Mouse (Mus musculus): ENCODE results near the gene Csnk1e.

The Csnk1e gene

DNA sequence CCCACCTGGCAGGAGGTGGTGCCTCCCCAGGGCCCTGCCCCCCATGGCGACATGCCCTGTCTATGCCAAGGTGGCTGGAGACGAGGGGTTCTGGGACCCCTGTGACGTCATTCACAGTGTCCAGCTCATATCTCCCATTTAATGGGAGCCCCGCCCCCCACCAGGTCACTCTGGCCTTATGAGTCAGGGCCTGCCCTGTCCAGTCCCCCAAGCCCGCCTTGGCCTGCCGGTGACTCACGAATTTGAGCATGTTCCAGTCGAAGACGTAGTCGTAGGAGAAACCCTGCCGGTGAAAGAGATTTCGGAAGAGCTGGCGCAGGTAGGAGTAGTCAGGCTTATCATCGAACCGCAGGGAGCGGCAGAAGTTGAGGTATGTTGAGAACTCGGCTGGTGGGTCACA is 30.8 kb downstream of the Csnk1e start:
- DNase-seq (ENCODE audit: low spot score) = no peak

DNA sequence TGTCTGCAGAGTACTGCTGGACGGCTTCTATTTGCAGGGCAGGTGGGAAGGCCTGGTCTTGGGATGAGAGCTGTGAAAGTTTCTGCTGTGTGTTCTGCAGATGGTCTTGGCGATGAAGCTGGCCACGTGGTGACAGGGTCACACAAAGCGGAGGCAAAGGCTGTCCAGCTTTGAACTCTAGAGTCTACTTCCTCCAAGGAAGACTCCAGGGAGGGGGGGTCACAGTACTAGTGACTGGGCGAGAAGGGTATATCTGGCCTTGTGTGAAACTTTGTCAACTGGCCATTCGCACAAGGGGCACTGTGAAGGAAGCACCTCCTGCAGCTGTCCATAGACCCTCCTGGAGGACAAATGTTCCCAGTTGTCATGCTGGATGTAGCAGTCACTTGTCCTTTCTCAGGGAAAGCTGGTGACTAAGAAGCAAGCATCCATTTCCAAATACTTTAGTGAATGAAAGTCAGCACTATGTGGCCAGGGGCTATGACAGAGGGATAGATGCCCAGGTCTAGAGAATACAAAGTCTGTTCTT is 32.6 kb downstream of the Csnk1e start:
- DNase-seq (ENCODE audit: low spot score) = no peak

DNA sequence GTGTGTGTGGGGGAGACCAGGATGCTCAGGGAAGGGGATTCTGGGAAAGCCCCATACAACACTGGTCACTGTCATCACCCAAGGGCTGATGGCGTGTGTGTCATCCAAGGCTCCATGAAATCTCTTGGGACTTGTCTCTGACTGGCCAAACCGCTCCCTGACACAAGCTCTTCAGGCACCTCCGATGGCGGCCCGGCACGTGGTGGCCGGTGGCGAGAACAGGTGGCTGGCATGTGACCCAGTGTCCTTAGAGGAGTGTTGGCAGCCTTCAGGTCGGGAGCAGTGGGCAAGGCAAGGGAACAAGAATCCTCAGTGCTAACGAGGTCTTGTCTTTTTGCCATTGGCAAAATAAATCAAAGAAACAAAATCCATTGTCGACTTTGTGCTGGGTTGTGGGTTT is 36.7 kb downstream of the Csnk1e start:
- DNase-seq (ENCODE audit: low spot score) = no peak

DNA sequence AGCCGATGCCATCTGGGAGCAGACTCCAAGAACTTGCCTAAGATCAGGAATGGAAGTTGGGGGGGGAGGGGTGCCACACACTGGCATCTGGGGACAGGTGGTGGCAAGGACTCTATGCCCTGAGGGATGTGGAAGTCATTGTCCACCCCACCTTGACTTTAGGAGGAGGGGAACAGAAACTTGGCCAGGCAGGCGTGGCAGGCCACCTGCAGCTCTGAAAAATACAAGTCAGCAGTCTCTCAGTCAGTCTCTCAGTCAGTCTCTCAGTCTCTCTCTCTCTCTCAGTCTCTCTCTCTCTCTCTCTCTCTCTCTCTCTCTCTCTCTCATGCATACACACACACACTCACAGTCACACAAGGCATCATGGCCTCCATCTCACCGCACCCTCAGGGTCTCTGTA is 37.1 kb downstream of the Csnk1e start:
- no peak for DNase-seq (ENCODE audit: low spot score)

DNA sequence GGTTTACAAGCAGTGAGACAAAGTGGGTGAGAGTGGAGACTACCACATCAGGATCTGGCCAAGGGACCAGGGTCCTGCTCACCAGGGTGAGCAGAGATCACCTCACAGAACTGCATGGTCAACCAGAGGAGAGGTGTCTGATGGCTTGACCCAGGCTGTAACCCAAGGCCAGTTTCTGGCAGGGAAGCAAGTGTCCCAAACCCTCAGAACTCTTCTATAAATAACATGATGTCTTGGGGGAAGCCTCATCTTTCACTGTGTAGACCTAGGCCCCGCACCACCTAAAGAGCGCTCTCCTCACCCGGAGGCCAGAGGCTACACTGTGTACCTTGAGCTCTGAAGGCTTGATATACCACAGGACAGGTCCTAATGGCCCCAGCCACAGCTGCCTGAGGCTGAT is 38.0 kb downstream of the Csnk1e start:
- no peak for DNase-seq (ENCODE audit: low spot score)

DNA sequence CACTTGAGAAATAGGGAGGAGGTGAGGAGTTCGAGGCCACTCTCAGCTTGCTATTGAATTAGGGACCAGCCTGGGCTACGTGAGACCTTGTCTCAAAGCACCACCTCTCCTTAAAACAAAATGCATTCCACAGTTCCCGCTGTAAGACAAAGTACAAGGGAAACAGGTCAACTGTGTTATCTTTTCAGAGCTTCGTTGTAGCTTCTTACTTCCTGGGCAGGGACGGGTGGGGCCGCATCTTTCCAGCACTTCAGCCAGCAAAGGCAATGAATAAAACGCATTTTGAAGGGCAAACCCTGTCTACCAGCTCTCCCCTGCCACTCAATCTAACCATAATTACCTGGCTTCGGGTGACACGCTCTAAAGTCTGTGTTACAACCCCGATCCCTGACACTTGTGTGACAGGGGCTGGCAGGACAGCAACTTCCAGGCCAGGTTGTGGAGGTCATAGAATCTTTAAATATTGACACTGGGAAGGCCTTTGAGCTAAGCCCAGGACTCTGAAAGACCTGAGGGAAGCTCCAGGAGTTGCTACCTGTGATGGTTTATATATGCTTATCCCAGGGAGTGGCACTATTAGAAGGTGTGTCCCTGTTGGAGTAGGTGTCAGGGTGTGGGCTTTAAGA is 38.8 kb downstream of the Csnk1e start:
- no peak for DNase-seq (ENCODE audit: low spot score)

DNA sequence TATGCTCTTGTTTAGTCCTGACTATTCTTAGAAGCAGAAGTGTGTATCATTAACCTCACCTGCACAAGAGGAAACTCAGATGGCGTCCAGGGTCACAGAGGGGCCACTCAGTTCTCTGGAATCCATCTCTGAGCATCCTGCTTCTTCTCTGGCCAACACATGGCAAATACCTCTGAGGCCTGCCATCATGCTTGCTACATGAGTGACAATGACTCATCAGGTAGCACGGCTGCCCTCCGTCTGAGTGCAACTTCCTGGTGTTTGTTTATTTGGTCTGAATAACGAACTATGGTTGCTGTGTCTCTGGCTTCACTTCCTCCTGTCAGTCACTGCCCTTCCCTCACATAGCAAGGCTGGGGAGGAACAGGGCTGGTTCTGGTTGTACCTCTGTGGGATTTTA is 40.9 kb downstream of the Csnk1e start:
- no peak for DNase-seq (ENCODE audit: low spot score)

DNA sequence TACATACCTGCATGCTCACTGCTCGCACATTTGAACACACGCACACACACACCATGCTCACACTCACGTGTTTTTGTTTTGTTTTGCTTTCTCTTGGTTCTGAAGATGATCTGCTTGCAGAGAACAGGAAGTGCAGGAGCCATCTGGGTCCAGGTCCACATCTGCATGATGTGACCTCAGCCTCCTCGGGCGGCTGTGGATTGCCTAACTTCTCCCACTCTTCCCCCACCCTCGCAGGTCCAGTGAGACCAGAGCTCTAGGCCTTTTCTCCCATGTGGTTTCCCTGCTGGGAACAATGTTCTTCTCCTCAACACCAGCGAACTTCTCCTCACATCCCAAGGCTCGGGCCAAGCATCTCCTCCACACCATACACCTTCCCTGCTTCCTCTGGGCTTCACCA is 41.6 kb downstream of the Csnk1e start:
- no peak for DNase-seq (ENCODE audit: low spot score)

DNA sequence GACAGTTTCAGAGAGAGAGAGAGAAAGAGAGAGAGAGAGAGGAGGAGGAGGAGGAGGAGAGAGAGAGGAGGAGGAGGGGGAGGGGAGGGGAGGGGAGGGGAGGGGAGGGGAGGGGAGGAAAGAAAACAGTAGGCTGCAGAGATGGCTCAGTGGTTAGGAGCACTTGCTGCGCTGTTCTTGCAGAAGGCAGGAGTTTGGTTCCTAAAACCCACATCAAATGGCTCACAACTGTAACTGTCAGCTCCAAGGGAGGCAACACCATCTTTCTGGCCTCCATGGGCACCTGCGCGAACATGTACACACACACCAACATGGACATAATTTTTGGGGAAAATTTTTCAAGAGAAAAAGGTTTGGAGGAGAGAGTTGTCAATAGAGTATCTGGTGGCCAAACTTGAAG is 42.2 kb downstream of the Csnk1e start:
- no peak for DNase-seq (ENCODE audit: low spot score)

DNA sequence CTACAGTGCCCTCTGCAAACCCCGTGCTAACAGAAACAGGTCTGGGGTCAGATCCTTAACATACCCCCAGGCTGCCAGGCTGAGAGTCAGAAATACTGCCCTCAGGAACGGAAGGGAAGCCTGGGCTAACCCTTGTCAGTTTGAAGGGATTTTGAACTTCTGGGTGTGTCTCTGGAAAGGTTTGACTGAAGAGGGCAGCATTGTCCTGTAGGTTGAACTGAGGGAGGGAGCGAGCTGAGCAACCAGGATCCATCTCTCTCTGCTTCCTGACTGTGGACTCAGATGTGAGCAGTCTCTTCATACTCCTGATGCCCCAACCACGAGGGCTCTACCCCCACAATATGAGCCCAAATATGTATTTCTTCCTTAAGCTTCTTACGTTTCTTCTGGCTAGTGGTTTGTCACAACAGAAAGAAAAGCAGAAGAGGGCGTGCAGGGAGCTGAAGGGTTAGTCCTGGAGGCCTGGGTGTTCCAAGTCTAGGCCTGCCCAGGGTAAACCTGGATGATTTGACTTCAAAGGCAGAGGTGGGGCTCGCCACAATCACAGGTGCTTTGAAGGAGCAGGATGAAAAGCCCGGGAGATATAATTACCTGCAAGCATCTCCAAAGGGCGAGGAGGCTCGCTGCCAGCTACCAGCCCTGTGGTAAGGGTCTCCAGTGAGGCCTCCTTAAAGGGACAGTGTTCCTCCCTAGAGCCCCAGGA is 43.9 kb downstream of the Csnk1e start:
- no peak for DNase-seq (ENCODE audit: low spot score)

DNA sequence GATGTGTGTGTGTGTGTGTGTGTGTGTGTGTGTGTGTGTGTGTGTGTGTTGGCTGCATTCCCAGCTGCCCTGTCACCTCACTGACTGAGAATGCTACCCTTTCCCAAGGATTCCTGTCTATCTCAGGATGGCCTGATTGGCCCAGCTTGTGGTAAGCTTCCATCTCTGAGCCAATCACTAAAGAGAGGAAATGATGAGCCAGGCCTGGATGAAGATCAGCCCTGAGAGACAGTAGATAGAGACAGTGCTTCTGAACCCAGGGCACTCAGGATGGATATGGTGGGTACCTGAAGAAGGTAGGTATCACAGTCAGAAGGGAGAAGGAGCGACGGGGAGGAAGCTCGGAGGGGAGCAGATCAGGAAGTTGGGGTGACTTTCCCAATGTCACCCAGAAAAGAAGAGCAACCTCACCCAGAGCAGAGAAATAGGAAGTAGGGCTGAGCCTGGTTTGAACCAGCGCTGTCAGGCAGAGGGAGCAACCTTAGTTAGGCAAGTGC is 46.2 kb downstream of the Csnk1e start:
- DNase-seq (ENCODE audit: low spot score) = no peak

DNA sequence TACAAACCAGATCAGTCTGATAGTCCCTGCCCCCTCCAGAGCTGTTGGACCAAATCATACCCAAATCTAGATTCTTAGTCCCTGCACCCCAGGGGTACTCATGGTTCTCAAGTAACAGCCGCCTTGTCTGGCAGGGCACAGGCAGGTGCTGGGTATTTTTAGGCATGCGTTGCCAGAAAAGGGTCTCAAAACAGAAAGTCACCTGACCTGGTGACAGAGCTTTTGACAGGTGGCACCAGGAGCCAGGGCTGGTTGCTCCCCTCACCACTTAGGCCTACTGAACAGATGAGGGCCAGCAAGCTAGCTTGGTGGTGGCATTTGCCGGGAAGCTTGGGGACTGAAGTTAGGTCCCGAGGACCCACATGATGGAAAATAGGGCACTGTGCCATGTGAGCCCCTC is 48.8 kb downstream of the Csnk1e start:
- DNase-seq (ENCODE audit: low spot score) = no peak

DNA sequence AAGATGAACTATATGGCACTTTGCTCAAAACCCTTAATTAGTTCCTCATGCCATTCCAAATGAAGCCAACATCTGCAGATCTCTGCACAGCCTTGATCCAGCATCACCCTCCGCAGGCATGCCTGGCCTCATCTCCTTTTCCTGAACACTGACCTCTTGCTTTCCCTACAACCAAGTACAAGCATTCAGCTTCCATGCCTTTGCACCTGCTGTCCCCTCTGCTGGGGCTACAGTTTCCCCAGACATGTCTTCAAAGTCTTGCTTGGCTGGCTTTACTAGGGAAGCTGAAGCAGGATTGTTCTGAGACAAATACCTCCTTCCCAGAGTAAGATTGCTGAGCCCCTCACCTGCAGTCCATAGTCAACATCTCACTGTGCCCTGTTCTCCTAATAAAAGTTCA is 51.1 kb downstream of the Csnk1e start:
- no peak for DNase-seq (ENCODE audit: low spot score)

DNA sequence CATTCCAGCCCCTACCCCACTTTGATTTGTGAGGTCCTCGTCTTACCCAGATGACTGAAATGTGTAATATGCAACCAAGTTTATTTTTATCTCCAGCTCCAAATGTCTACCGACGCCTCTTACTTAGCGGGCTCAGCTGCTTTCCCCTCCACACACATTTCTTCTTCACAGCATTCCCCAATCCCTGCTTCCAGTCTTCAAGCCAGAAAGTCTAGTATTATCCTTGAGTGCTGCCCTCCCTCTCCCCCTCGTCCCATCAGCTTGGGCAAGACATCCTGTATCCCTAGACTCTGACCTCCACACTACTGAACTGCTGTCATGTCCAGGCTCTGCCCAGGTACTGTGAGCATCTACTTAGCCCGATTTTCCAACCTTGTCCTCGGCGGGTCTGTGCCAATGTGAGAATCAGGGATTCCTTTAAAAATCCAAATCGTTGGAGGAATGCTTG is 51.6 kb downstream of the Csnk1e start:
- no peak for DNase-seq (ENCODE audit: low spot score)

DNA sequence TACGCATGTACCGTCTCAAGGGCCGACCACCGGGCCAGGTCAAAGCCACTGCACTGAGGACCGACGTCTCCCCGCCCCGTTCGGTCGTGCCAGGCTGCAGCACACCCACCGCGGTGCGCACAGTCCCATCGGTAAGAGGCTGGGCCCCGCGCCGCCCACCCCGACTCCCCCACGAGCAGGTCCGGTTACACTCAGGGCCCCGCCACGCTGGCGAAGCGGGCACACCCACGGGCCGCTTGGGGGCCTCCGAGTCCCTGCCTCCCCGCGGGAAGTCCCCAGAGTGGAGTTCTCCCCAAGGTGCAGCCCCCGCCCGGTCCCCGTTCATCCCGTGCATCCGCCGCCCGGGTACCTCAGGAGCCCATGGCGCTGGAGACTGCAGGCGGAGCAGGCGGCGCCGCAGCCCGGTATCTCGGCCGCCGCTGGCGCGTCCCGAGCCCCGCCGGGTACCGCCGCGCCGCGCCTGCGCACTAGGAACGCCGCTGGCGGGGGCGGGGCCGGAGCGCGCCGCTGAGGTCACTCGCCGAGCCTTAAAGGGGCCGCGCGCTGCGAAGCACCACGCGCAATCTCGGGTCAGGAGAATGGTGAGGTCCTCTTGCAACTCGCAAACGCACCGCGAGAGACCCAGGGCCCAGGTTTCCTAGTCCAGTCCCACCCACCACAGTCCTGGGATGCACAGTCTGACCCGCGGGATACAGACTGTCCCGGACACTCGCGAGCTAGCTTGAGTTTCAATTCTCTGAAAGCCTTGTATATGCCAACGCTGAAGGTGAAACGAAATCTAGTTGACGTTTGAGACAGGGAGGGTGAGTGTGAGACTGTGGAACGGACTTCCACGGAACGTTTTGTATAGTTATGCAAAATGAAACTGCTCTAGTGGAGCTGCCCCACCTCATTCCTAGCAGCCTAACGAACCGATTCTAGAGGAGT is 52.3 kb downstream of the Csnk1e start, which contains the start of gene Tmem184b:
Gene Tmem184b, minus strand, starts transcription at position 734 of the 927 bp plus-strand sequence.
- peak; percentile 60 for DNase-seq (ENCODE audit: low spot score)

DNA sequence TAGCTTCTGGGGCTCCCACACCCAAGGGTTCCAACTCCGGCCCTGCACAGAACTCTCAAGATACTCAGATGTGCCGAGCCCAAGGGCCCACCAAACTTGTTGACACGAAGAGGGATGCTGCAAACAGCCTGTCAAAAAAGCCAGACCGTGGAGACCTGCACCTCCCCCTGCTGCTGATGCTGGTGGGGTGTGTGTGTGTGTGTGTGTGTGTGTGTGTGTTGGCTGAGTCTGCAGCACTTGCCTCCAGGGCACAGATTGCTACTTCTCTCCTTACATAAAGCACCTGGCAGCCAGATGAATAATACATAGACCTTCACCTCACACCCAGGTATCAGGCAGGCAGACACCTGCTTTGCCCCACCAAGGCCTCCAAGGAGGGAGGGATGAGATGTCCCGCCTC is 53.2 kb downstream of the Csnk1e start:
- DNase-seq (ENCODE audit: low spot score) = no peak

DNA sequence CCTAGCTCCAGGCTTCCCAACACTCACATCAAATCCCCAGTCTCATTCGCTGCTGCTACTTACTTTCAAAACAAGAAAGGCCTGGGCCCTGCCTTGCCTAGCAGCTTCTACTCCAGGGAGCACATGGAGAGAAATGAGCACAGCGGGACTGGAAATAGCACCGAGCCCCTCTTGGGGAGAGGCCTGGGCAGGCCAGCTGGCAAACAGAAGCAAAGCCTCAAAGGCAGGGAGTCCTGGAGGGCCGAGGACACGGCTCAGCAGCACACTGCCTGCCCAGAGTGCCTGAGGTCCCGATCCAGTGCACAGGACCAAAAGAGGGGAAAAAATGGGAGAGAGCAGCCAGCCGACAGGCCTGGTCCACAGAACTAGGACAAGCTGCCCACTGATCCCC is 54.4 kb downstream of the Csnk1e start:
- no peak for DNase-seq (ENCODE audit: low spot score)

DNA sequence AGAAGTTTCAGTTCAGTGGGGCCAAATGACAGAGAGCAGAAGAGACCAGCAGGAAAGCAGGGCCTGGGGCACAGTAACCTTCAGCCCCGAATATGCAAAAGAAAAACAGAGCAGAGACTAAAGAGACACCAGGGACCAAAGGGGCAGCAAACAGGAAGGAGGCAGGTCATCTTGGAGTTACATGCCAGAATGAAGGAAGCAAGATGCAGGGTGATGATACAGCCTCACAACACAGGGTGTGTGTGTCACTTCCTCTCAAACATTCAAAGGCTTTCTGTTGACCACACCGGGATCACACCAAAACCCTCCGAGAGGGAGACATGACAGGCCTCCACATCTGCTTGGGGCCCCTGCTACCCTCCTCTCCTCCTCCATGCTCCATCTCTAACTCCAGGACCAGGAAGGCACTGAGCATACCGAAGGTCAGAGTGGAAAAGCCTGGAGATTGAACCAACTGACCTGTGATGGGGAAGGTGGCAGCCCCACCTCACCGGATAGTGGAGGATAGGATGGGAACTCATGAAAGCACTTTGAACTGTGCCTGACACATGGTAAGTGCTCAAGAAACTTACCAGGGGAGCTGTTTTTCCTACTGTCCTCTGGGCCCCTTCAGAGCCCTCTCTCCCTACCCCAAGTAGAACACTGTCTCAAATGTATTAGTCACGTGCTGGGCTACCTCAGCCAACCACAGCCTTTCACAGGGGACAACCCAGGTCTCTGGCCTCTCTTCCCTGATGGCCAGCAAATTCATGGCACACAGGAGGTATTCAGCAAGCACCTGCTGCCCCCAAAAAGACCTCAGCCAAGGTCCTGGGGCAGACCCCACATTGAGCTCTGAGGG is 55.0 kb downstream of the Csnk1e start:
- no peak for DNase-seq (ENCODE audit: low spot score)

DNA sequence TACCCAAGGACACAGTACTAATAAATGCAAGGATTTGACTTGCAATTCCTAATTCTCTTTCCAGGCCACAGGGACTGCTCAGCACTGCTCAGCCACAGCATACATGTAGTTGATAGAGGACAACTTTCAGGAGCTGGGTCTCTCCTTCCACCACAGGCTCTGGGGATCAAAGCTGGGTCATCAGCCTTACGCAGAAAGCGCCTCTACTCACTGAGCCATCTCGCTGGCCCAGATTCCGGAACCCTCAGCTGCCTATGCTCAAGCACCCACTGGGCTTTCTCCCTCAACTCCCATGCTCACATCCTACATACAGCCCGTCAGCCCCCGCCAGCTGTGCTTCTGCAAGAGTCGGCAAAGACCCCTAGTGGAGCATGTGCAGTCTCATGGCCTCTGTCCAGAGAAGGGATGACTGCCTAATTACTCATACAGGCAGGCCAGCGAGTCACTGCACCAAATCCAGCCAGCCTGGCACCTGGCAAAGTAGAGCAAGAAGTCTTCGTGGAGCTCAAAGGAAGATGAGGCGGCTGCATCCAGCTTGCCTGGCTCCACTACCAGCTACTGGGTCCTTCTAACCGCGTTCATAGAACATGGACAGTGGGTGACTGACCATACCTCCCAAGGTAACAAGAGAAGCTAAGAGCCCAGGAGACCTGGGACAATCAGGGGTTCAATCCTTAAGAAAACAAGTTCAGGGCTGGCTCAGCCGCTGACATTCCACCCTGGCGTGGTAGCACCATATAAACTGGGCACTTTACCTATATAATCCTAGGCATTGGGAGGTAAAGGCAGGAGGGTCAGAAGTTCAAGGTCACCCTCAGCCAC is 55.9 kb downstream of the Csnk1e start:
- no peak for DNase-seq (ENCODE audit: low spot score)

DNA sequence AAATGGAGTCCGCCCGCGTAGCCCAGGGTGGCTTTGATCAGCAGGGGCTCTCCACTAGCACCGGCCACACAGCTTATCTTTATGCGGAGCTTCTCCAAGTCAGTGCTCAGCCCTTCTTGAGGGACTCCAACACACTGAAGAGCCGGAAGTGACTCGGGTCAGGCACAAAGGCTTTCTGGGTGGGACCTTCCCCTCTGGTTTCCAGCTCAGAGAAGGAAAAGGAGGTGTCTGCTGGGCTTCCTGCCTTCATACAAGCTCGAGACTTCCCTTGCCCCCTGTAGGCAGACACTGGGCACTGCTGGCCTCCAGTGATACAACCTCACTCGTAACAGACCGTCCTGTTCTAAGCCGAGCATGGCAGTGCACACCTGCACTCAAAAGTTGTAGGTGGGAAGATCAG is 58.6 kb downstream of the Csnk1e start:
- DNase-seq (ENCODE audit: low spot score) = no peak

DNA sequence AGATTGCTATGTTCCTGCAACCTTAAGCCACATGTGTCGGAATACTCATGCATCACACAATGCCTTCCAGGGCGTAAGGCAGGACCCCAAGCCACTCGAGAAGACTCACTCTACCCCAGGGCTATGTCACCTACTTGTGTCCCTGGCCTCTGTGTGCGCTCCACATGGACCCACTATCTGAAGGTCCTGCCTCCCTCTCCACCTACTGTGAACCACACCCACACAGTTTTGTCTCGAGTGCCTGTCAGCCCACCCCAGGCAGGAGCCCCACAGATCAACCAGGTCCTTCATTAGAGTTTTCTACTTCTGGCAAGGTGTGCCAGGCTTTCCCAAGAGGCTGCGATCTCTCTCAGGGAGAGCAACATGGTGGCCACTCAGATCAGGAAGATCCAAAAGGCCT is 60.1 kb downstream of the Csnk1e start:
- DNase-seq (ENCODE audit: low spot score) = no peak

All from layer of hippocampus, adult 9-10 months (tissue).